Mouse (Mus musculus) heart, adult 9 months (tissue): Measurements from ENCODE around the gene Reg3g.
"Not testable (repeated sequence)": the region's sequence is repeated elsewhere in the genome, so short reads cannot be mapped to it uniquely, and the experiment has no call there.

ENCODE experiments used
- DNase-seq, 2 experiments: peaks; one replicate each; pipeline ENCODE4 v3.0.0; 2022; ENCODE audit warnings: low spot score in 2 of 2

The Reg3g gene

DNA sequence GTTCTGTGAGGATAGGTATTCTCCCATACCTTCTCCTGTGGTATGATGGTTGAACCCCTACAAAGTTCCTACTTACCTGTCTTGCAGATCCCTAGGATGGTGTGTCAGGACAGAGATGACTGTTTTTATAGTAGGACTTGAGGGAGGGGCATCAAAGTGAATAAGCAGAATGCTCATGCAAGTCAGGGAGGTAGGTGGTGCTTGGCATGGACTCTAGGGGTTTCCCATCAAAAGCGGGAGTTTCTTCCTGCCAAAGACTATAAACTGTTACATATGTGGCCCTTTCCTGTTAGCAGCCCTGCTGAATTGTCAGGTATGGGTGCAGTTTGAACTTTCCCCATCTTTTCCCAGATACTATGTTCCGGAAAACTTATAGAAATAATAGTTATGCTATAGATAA, at the start of gene Reg3g:
Gene Reg3g (minus strand): TSS at position 101 of the 400 bp plus-strand sequence.
- DNase-seq, result no peak

DNA sequence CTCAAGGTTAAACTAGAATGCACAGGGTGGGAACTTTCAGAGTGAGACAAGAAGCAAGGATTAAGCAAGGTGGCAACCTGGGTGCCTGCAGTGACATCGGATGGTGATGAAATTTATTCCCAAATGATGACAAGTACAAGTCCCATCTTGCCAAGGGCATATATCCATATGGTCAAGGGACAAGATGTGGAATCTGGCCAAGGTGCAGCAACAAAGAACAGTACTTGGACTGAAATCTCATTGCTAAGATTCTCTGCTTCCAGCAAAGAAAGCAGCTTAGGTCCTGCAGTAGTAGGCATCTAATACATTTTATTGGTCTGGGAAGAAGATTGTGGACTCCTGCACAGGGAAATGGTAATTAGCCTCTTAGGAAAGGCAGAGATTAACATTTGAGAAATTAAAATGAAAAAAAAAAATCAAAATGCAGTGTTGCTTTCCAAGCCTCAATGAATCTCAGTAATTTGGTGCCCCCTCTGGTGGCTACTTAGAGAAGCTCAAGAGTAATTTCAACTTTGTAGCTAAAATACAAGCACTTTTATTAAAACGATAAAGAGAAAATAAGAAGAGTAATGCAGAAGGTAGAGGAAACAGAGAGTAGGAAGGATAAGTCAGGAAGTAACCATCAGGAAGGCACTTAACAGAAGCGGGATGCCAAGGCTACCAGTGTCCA, 47.2 kb upstream of the Reg3g start:
- no peak for DNase-seq

DNA sequence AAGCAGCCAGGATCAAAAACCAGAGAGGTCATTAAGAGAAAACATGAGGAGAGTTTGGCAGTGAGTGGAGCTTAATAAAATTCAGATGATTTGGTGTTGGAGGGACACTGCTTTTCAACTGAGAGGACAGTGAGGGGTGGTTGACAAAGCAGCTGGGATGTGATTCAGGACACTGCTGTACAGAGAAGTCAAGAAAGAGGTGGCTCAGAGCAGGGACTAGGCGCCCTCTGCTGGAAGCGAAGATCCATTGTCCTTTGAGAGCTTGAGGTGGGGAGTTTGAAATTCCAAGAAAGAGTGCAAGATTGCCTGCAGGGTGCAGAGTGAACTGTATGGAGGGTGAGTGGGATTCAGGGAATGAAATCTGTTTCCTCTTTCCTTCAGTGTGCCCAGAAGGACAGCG, 44.2 kb upstream of the Reg3g start:
- DNase-seq, result no peak

DNA sequence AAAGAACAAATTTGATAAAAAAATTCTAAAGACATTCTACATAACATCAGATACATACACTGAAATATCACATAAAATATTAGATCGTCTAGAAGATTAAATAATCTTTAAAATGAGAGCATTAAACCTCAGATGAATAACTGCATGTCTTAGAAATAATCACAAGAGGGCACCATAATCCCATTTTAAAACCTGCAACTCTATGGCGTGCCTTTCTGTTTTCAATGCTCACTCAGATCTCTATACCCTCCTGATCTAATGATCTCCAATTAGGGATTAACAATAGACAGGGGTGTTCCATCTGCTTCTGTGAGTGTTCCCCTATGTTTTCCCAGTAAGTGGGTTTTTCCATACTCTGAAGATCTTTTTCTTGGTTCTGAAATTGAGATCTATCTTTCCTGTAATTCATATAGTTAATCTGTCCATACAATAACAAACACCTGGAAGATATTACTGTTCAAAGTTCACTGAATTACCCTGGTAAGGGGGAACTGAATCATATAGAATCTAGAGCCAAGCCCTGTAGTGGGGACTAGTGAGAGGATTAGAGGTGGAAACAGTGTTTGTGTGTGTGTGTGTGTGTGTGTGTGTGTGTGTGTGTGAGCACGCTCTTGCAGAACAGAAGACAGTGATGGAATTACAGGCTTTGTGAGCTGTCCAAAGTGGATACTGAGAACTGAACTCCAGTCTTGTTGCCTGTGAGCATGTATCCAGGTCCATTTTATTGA, 41.7 kb upstream of the Reg3g start:
- DNase-seq, result no peak

DNA sequence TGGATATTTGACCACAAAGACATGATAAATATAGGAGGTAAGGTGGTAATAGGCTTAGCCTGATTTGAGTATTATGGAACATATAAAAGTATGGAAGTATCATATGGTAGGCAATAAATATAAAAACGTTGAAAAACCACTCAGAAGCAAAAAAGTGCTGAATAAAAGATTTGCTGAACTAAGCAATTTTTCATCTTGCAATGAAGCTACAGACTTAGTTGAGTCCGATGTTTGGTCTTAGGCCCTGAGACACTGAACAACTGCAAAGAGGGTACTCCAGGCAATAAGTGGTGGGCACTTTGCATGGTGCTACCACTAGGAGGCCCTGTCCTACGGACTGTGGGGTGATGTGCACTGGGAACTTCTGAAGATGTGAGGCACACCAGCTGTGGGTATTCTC, 37.1 kb upstream of the Reg3g start:
- DNase-seq, result no peak

DNA sequence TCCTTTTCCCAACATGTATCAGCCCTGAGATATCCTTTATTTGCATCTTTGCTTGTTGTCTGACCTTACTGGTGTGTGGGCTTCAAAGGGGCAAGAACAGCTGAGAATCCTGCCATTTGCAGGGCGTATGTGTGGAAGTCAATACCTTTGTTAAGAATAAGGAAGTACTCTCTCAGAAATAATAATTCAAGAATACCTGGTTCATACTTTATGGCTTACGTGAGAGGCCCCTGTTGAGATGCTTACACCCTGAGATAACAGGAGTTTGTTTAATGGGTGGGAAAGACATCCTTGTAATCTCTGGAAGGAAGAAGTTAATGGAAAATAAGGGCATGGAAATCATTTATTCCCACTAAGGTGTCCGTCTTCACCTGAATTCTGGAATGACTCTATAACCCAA, 26.0 kb upstream of the Reg3g start:
- no peak for DNase-seq

DNA sequence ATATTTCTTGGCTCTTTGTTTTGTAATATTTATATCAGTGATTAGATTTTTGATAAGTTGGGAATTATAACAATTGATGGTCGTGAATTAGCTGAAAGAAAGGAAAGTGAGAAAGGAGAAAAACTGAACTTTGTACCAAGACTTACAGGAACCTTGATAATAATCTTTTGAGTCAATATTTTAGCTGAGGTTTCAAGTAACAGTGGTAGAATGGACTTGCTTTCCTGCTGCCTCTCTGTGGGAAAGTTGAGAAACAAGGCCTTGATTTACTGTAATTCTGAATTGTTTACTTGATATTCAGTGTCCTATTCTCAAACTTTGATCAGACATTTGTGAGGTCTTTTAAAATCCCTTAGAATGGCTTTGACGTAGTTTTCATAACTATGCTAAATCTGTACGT, 615 bp upstream of the Reg3g start:
- DNase-seq, result no peak

DNA sequence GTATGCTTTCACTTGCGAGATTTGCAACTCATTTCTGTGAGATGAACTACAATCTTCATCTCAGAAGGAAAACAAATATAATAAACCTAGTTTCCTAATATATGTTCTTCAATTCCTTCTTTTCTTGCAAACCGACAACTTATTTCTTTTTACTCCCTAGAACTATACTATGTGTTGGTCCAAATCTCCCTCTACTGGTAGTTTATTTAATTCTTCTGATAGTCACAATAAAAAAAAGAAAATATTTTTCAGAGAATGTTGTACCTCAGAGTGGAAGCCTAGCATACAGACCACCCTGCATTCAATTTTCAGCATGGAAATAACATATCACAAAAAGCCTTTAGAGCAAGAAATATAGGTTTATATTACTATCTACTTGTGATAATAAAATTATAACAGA, 5.4 kb downstream of the Reg3g start:
- DNase-seq, result no peak

DNA sequence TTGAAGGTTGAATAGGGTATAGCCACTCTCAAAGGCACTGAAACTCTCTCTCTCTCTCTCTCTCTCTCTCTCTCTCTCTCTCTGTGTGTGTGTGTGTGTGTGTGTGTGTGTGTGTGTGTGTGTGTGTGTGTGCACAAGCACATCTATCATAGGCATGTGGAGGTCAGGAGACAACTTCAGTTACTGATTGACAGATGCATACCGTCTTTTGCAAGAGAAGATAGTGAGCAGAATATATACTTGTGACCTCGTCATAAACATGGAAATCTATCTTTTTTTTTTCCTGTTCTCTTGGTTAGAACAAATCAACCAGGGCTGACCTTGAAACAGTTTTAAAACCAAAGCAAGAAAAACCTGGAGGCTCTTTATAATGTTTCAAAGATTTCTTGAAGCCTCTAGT, 6.3 kb downstream of the Reg3g start:
- DNase-seq, result no peak

DNA sequence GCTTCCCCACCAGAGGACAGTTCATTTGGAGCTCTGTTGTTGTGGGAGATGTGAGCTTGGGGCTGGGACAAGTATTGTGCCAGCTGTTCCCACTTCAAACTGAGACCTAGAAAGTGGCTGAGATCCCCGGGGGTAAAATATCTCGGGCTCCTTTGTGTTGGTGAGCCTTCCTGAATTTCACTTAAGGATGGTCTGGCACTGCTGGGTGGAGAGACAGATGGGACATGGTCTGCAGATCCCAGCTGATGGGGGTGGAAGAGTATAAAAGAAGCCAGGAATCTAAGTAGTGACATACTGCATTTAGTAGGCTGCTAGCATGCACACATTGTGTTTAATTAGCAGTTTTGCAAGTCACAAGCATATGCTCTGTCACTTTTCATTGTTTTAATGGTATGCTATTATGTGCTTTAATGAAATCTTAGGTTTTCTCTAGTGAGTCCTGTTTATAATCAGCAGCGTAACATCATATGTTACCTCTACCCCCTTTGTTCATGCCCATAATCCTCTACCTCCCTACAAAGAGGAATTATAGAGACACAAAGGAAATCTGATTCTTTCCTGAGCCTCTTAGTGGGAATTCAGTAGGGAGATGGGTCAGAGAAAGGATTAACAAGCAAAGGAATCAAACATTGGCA, 8.4 kb downstream of the Reg3g start:
- no peak for DNase-seq

DNA sequence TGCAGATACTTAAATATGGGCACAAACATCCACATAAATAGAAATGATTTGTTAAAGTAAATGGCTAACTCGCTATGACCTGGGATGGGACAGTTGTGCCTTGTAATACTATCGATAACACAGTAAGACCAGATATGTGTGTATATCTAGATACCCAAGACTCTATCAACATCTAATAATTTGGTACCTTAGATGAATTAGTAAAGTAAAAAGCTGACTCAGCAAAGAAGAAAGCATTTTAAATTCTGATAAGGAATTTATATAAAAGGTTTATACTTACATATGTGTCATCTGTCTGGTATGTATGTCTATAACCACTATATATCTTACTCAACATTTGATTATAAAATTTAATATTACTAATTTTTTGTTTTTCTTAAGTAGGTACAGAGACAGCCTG, 15.9 kb downstream of the Reg3g start:
- DNase-seq, result no peak

DNA sequence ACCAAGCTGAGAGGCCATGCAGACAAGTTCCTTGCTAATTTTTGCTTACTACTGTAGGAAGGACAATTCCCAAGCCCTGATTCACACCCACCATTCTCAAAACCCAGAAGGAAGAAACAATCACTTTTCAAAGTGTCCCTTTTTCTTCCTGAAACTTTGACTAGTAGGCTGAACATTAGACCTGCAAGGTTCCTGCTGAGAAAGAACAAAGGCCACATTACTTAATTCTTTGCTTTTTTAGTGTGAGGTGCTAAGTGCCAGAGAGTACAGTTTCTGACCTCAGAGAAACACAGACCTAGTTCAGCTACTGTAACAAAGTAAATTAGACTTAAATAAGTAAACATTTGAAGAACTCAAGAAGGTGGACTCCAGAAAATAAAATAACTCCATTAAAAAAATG, 20.3 kb downstream of the Reg3g start:
- DNase-seq, result no peak

DNA sequence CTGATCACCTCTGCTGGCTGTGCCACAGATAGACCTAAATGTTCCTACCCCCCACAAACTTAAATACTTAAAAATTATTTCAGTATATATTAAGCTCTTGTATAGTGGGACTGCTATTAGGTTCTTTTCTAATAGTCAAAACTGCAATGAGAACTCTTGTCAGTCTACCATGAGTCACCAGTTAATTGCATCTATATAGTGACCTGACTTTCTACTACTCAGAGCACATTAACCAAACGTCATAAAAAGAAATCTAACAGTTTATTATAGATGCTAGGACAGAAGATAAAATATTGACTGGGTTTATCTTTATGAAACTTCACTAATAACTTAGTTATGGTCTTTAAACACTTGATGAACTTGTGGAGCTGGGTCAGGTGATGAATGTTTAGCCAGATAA, 21.5 kb downstream of the Reg3g start:
- DNase-seq, result no peak

DNA sequence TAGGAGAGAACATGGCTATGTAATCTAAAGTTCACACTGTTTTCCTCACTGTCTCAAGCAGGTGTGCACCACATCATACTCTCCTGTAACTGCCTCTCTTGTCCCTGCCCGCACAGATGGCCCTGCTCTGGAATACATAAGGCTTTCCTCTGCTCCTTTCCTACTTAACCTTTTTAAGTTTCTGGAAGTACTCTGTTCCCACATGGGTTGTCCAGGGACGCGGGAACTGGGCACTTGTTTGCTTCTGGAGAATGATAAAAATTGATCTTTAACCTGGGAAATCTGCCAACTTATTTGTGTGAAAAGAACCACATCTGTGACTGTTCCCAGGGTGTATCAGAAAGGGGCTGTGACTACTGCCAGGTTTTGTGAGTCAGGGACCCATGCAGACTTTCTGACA, 43.2 kb downstream of the Reg3g start:
- no peak for DNase-seq

DNA sequence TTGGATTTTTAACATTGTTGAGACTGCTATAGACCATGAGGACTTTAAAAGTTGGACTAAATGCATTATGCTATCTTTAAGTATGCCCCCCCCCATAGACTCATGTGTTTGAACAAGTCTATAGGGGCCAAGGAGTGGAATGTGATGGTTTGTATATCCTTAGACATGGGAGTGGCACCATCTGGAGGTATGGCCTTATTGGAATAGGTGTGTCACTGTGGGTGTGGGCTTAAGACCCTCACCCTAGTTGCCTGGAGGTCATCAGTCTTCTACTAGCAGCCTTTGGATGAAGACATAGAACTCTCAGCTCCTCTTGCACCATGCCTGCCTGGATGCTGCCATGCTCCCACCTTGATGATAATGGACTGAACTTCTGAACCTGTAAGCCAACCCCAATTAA, 46.3 kb downstream of the Reg3g start, which contains the start of gene Reg1:
Gene Reg1 (plus strand): TSS at position 301 of the 400 bp plus-strand sequence.
- not testable (repeated sequence) for DNase-seq
